9 mouse cellular contexts compared by ENCODE assay signal in genomic region chr11:54882671-54883070, GRCm38 (mm10). TPM values are rescaled to one million over a fixed set of nuclear protein-coding genes. Genes with fewer than 3 reads are reported as not detected.
DNase-seq lines count a peak whose midpoint lies in the region; ATAC-seq and TF ChIP-seq lines count a peak whose summit lies in the region.
"Had no signal": no experiment of that assay in that cellular context is flagged by ENCODE, and none has a peak within 500 bp of the region (broad histone marks: within the 10 kb centered on the region; RNA-seq: fewer than 3 reads in every experiment).

No protein-coding gene starts in this region.

- 0 out of 2 replicates have a peak, but pooled peaks have one; percentile 30 for ATAC-seq in heart, embryonic 12.5 days (ENCODE audit: insufficient number of reproducible peaks, low FRiP score)
- 0 out of 2 replicates have a peak, but pooled peaks have one; percentile 42 for ATAC-seq in lung, embryonic 14.5 days (ENCODE audit: insufficient read depth)
- ATAC-seq in CD4-positive, CD25-positive, alpha-beta regulatory T cell, adult 4 months: no peak

- 10% methylated on average over 8 of the region's 8 CpGs for WGBS in heart, embryonic 12.5 days
- WGBS in lung, embryonic 14.5 days: 24% methylated on average over 8 of the region's 8 CpGs

- H3K9me3 ChIP-seq in heart, embryonic 12.5 days (replicated peaks): no peaks in the 10 kb centered on the region
- no peaks in the 10 kb centered on the region for H3K9me3 ChIP-seq in lung, embryonic 14.5 days (ENCODE audit: low read depth, low read length)

- H3K27ac ChIP-seq in heart, embryonic 12.5 days (ENCODE audit: poor library complexity, severe bottlenecking): peak overlapping the region; percentile 90
- no peak overlapping the region for H3K27ac ChIP-seq in lung, embryonic 14.5 days (ENCODE audit: low read depth)

- H3K9ac ChIP-seq in heart, embryonic 12.5 days: no peak overlapping the region
- no peak overlapping the region for H3K9ac ChIP-seq in lung, embryonic 14.5 days

- no peaks in the 10 kb centered on the region for H3K36me3 ChIP-seq in heart, embryonic 12.5 days
- no peaks in the 10 kb centered on the region for H3K36me3 ChIP-seq in lung, embryonic 14.5 days (ENCODE audit: insufficient read depth)

- TF ChIP-seq CTCF in lung, embryonic 14.5 days (IDR thresholded peaks at IDR 0.05; ENCODE audit: low read depth): peak; percentile 24; the same call in 1 of the 2 replicates

- H3K4me1 ChIP-seq in heart, embryonic 12.5 days (replicated peaks): peaks cover 48% of the 10 kb centered on the region
- no peaks in the 10 kb centered on the region; the same call in 1 of the 2 replicates for H3K4me1 ChIP-seq in lung, embryonic 14.5 days (ENCODE audit: insufficient read depth)

- peak; percentile 76 for DNase-seq in gastrocnemius, adult 18-20 months (ENCODE audit: low spot score)
- no peak for DNase-seq in gastrocnemius, postnatal 10 days
- peak; percentile 45 to 48 for DNase-seq in adrenal gland, adult 18-20 months (ENCODE audit: low spot score in 2 of 2)
- DNase-seq in lung, embryonic 14.5 days: peak; percentile 69
- no peak for DNase-seq in frontal cortex, adult 2 months (ENCODE audit: extremely low spot score in 1 of 2, low spot score in 1 of 2)
- no peak for DNase-seq in spleen, postnatal 4 days (ENCODE audit: low spot score in 2 of 2)
- DNase-seq: cerebellum, adult 9-11 months had no signal

- no peak overlapping the region for H3K4me3 ChIP-seq in heart, embryonic 12.5 days
- H3K4me3 ChIP-seq in lung, embryonic 14.5 days (ENCODE audit: low read depth, low read length): no peak overlapping the region

- H3K27me3 ChIP-seq in heart, embryonic 12.5 days (replicated peaks): no peaks in the 10 kb centered on the region
- no peaks in the 10 kb centered on the region for H3K27me3 ChIP-seq in lung, embryonic 14.5 days (ENCODE audit: insufficient read depth, low read length)

- no peak overlapping the region for H3K4me2 ChIP-seq in heart, embryonic 12.5 days
- H3K4me2 ChIP-seq in lung, embryonic 14.5 days: no peak overlapping the region

RNA-seq across cellular contexts. Expression of gene Hint1, which starts 16.5 kb away (rescaled TPM):
- 100 to 1,000 TPM; 192 to 203 TPM for total RNA-seq in gastrocnemius, adult 18-20 months (2021)
- total RNA-seq in gastrocnemius, postnatal 10 days (2021): 100 to 1,000 TPM; 254 to 262 TPM
- 100 to 1,000 TPM; 347 to 382 TPM for total RNA-seq in adrenal gland, adult 18-20 months (2021)
- polyA plus RNA-seq in heart, embryonic 12.5 days (2016; fragmentation: Nextera tagmentation; extraction: Ambion mirVana): 743 and 765 TPM in 2 replicates
- 690 and 743 TPM in 2 replicates for polyA plus RNA-seq in lung, embryonic 14.5 days (2014; fragmentation: Nextera tagmentation; extraction: Ambion mirVana)
- polyA plus RNA-seq in CD4-positive, CD25-positive, alpha-beta regulatory T cell, adult 4 months (2017; shearing (Covaris generic)): 100 to 1,000 TPM; 375 to 447 TPM
- polyA plus RNA-seq in frontal cortex, adult 2 months (2012; rRNA removed): 469 and 505 TPM in 2 replicates

RNA-seq across cellular contexts. Expression of gene Gpx3, which starts 19.6 kb away (rescaled TPM):
- 100 to 1,000 TPM in 1 of 2 experiments, 10 to 100 TPM in 1; 98.9 to 187 TPM for total RNA-seq in gastrocnemius, adult 18-20 months (2021)
- 10 to 100 TPM; 23.2 to 36.0 TPM for total RNA-seq in gastrocnemius, postnatal 10 days (2021)
- total RNA-seq in adrenal gland, adult 18-20 months (2021): 100 to 1,000 TPM; 218 to 375 TPM
- 1,404 and 1,433 TPM in 2 replicates for polyA plus RNA-seq in heart, embryonic 12.5 days (2016; fragmentation: Nextera tagmentation; extraction: Ambion mirVana)
- 144 and 164 TPM in 2 replicates for polyA plus RNA-seq in lung, embryonic 14.5 days (2014; fragmentation: Nextera tagmentation; extraction: Ambion mirVana)
- polyA plus RNA-seq in CD4-positive, CD25-positive, alpha-beta regulatory T cell, adult 4 months (2017; shearing (Covaris generic)): 1 to 10 TPM; 1.2 to 1.3 TPM
- 11.7 and 14.9 TPM in 2 replicates for polyA plus RNA-seq in frontal cortex, adult 2 months (2012; rRNA removed)

RNA-seq across cellular contexts. Expression of gene Lyrm7, which starts 22.0 kb away (rescaled TPM):
- total RNA-seq in gastrocnemius, adult 18-20 months (2021): 10 to 100 TPM; 18.6 to 19.1 TPM
- 10 to 100 TPM; 15.8 to 21.1 TPM for total RNA-seq in gastrocnemius, postnatal 10 days (2021)
- 10 to 100 TPM in 1 of 2 experiments, 1 to 10 TPM in 1; 8.4 to 22.2 TPM for total RNA-seq in adrenal gland, adult 18-20 months (2021)
- polyA plus RNA-seq in heart, embryonic 12.5 days (2016; fragmentation: Nextera tagmentation; extraction: Ambion mirVana): 14.5 and 20.1 TPM in 2 replicates
- polyA plus RNA-seq in lung, embryonic 14.5 days (2014; fragmentation: Nextera tagmentation; extraction: Ambion mirVana): 7.9 and 8.0 TPM in 2 replicates
- polyA plus RNA-seq in CD4-positive, CD25-positive, alpha-beta regulatory T cell, adult 4 months (2017; shearing (Covaris generic)): 1 to 10 TPM; 3.4 to 8.4 TPM
- 17.0 and 18.7 TPM in 2 replicates for polyA plus RNA-seq in frontal cortex, adult 2 months (2012; rRNA removed)

Comparison
In these comparisons a context has a peak if more than half of its experiments do, and no peak if none do; other contexts are left out.
1. DNase-seq: peak in gastrocnemius, adult 18-20 months (single experiment), adrenal gland, adult 18-20 months (2 of 2) and lung, embryonic 14.5 days (single experiment); none in gastrocnemius, postnatal 10 days (single experiment), frontal cortex, adult 2 months (0 of 2) and spleen, postnatal 4 days (0 of 2).